Mouse (Mus musculus): ENCODE measurements at regions not wholly inside any gene's neighbourhood (a gene's known extent, or its start where the extent isn't known, plus 50 kb on each side); places are given as distances from the start of the nearest gene placed in this dataset.

- Histone ChIP-seq H3K27me3 (ENCODE audit: control insufficient read depth, insufficient read depth, low read length) (no peaks in the 10 kb centered on the region), H3K4me3 (replicated peaks; ENCODE audit: low read depth, low read length) (no peak overlapping the region), H3K9me3 (ENCODE audit: control insufficient read depth, low read length) (no peaks in the 10 kb centered on the region), H3K27ac (replicated peaks; ENCODE audit: low read depth, low read length) (no peak overlapping the region), H3K4me2 (ENCODE audit: low read length) (no peak overlapping the region), H3K36me3 (ENCODE audit: control insufficient read depth, insufficient read depth, low read length) (no peaks in the 10 kb centered on the region), H3K4me1 (ENCODE audit: control insufficient read depth, insufficient read depth, low read length) (no peaks in the 10 kb centered on the region), H3K9ac (replicated peaks; ENCODE audit: low read length) (no peak overlapping the region)
- 92% methylated on average over 3 of the region's 3 CpGs for WGBS
- DNase-seq (no peak), ATAC-seq (ENCODE audit: low FRiP score, low TSS enrichment) (no peak)
These were observed 118.4 kb upstream of the Paip1 start for GRCm38 (mm10) chr13:119310013-119310412.

- Histone ChIP-seq H3K36me3 (ENCODE audit: control insufficient read depth, insufficient read depth, low read length) (no peaks in the 10 kb centered on the region), H3K4me3 (replicated peaks; ENCODE audit: low read depth, low read length) (no peak overlapping the region), H3K4me2 (ENCODE audit: low read length) (no peak overlapping the region), H3K27ac (replicated peaks; ENCODE audit: low read depth, low read length) (no peak overlapping the region), H3K9me3 (ENCODE audit: control insufficient read depth, low read length) (no peaks in the 10 kb centered on the region), H3K4me1 (ENCODE audit: control insufficient read depth, insufficient read depth, low read length) (no peaks in the 10 kb centered on the region), H3K9ac (replicated peaks; ENCODE audit: low read length) (no peak overlapping the region), H3K27me3 (ENCODE audit: control insufficient read depth, insufficient read depth, low read length) (no peaks in the 10 kb centered on the region)
- WGBS = 77% methylated on average over 3 of the region's 3 CpGs
- DNase-seq (no peak), ATAC-seq (ENCODE audit: low FRiP score, low TSS enrichment) (no peak)
These were observed 114.0 kb upstream of the Paip1 start for GRCm38 (mm10) chr13:119314356-119314755.

- H3K9ac ChIP-seq (replicated peaks; ENCODE audit: low read length) = no peak overlapping the region
- no peak overlapping the region for H3K4me2 ChIP-seq (ENCODE audit: low read length)
- no peaks in the 10 kb centered on the region for H3K4me1 ChIP-seq (ENCODE audit: control insufficient read depth, insufficient read depth, low read length)
- no peak overlapping the region for H3K27ac ChIP-seq (replicated peaks; ENCODE audit: low read depth, low read length)
- peak; percentile 23 for DNase-seq
- H3K36me3 ChIP-seq (ENCODE audit: control insufficient read depth, insufficient read depth, low read length) = no peaks in the 10 kb centered on the region
- H3K27me3 ChIP-seq (ENCODE audit: control insufficient read depth, insufficient read depth, low read length) = no peaks in the 10 kb centered on the region
- no peaks in the 10 kb centered on the region for H3K9me3 ChIP-seq (ENCODE audit: control insufficient read depth, low read length)
- ATAC-seq (ENCODE audit: low FRiP score, low TSS enrichment) = no peak
- H3K4me3 ChIP-seq (replicated peaks; ENCODE audit: low read depth, low read length) = no peak overlapping the region
- WGBS = 100% methylated on average over 1 of the region's 1 CpGs
These were observed 110.0 kb upstream of the Paip1 start for GRCm38 (mm10) chr13:119318358-119318757.

GRCm38 (mm10) chr13:119325510-119325909 is 102.9 kb upstream of the Paip1 start:
- Histone ChIP-seq H3K9me3 (ENCODE audit: control insufficient read depth, low read length) (no peaks in the 10 kb centered on the region), H3K27me3 (ENCODE audit: control insufficient read depth, insufficient read depth, low read length) (no peaks in the 10 kb centered on the region), H3K27ac (replicated peaks; ENCODE audit: low read depth, low read length) (no peak overlapping the region), H3K36me3 (ENCODE audit: control insufficient read depth, insufficient read depth, low read length) (no peaks in the 10 kb centered on the region), H3K4me3 (replicated peaks; ENCODE audit: low read depth, low read length) (no peak overlapping the region), H3K4me1 (ENCODE audit: control insufficient read depth, insufficient read depth, low read length) (no peaks in the 10 kb centered on the region), H3K9ac (replicated peaks; ENCODE audit: low read length) (no peak overlapping the region), H3K4me2 (ENCODE audit: low read length) (no peak overlapping the region)
- ATAC-seq (ENCODE audit: low FRiP score, low TSS enrichment) (no peak), DNase-seq (no peak)
- WGBS = 83% methylated on average over 2 of the region's 2 CpGs

- WGBS = 84% methylated on average over 5 of the region's 5 CpGs
- Histone ChIP-seq H3K4me3 (replicated peaks; ENCODE audit: low read depth, low read length) (no peak overlapping the region), H3K4me1 (ENCODE audit: control insufficient read depth, insufficient read depth, low read length) (no peaks in the 10 kb centered on the region), H3K27ac (replicated peaks; ENCODE audit: low read depth, low read length) (no peak overlapping the region), H3K4me2 (ENCODE audit: low read length) (no peak overlapping the region), H3K27me3 (ENCODE audit: control insufficient read depth, insufficient read depth, low read length) (no peaks in the 10 kb centered on the region), H3K36me3 (ENCODE audit: control insufficient read depth, insufficient read depth, low read length) (no peaks in the 10 kb centered on the region), H3K9me3 (ENCODE audit: control insufficient read depth, low read length) (no peaks in the 10 kb centered on the region), H3K9ac (replicated peaks; ENCODE audit: low read length) (no peak overlapping the region)
- DNase-seq (no peak), ATAC-seq (ENCODE audit: low FRiP score, low TSS enrichment) (no peak)
These were observed 101.3 kb upstream of the Paip1 start for GRCm38 (mm10) chr13:119326877-119327625.

- Histone ChIP-seq H3K27me3 (ENCODE audit: control insufficient read depth, insufficient read depth, low read length) (no peaks in the 10 kb centered on the region), H3K4me3 (replicated peaks; ENCODE audit: low read depth, low read length) (no peak overlapping the region), H3K9me3 (ENCODE audit: control insufficient read depth, low read length) (no peaks in the 10 kb centered on the region), H3K4me2 (ENCODE audit: low read length) (no peak overlapping the region), H3K9ac (replicated peaks; ENCODE audit: low read length) (no peak overlapping the region), H3K4me1 (ENCODE audit: control insufficient read depth, insufficient read depth, low read length) (no peaks in the 10 kb centered on the region), H3K36me3 (ENCODE audit: control insufficient read depth, insufficient read depth, low read length) (no peaks in the 10 kb centered on the region), H3K27ac (replicated peaks; ENCODE audit: low read depth, low read length) (no peak overlapping the region)
- no peak for ATAC-seq (ENCODE audit: low FRiP score, low TSS enrichment)
- no peak for DNase-seq
- 97% methylated on average over 4 of the region's 4 CpGs for WGBS
These were observed 99.7 kb upstream of the Paip1 start for GRCm38 (mm10) chr13:119328731-119329130.

GRCm38 (mm10) chr13:119331815-119332214 is 96.6 kb upstream of the Paip1 start:
- H3K9ac ChIP-seq (replicated peaks; ENCODE audit: low read length) = no peak overlapping the region
- WGBS = 96% methylated on average over 3 of the region's 3 CpGs
- no peaks in the 10 kb centered on the region for H3K27me3 ChIP-seq (ENCODE audit: control insufficient read depth, insufficient read depth, low read length)
- no peak overlapping the region for H3K4me3 ChIP-seq (replicated peaks; ENCODE audit: low read depth, low read length)
- no peak for ATAC-seq (ENCODE audit: low FRiP score, low TSS enrichment)
- H3K9me3 ChIP-seq (ENCODE audit: control insufficient read depth, low read length) = no peaks in the 10 kb centered on the region
- H3K27ac ChIP-seq (replicated peaks; ENCODE audit: low read depth, low read length) = no peak overlapping the region
- H3K4me1 ChIP-seq (ENCODE audit: control insufficient read depth, insufficient read depth, low read length) = no peaks in the 10 kb centered on the region
- peaks cover 23% of the 10 kb centered on the region for H3K36me3 ChIP-seq (ENCODE audit: control insufficient read depth, insufficient read depth, low read length)
- H3K4me2 ChIP-seq (ENCODE audit: low read length) = no peak overlapping the region
- no peak for DNase-seq

- peaks cover 36% of the 10 kb centered on the region for H3K36me3 ChIP-seq (ENCODE audit: control insufficient read depth, insufficient read depth, low read length)
- DNase-seq = no peak
- H3K4me1 ChIP-seq (ENCODE audit: control insufficient read depth, insufficient read depth, low read length) = no peaks in the 10 kb centered on the region
- H3K27ac ChIP-seq (replicated peaks; ENCODE audit: low read depth, low read length) = no peak overlapping the region
- WGBS = 76% methylated on average over 6 of the region's 6 CpGs
- no peaks in the 10 kb centered on the region for H3K27me3 ChIP-seq (ENCODE audit: control insufficient read depth, insufficient read depth, low read length)
- H3K9me3 ChIP-seq (ENCODE audit: control insufficient read depth, low read length) = no peaks in the 10 kb centered on the region
- H3K4me2 ChIP-seq (ENCODE audit: low read length) = no peak overlapping the region
- no peak overlapping the region for H3K9ac ChIP-seq (replicated peaks; ENCODE audit: low read length)
- H3K4me3 ChIP-seq (replicated peaks; ENCODE audit: low read depth, low read length) = no peak overlapping the region
- ATAC-seq (ENCODE audit: low FRiP score, low TSS enrichment) = no peak
These were observed 94.5 kb upstream of the Paip1 start for GRCm38 (mm10) chr13:119333915-119334314.

- Histone ChIP-seq H3K9ac (replicated peaks; ENCODE audit: low read length) (no peak overlapping the region), H3K36me3 (ENCODE audit: control insufficient read depth, insufficient read depth, low read length) (peaks cover 36% of the 10 kb centered on the region), H3K27ac (replicated peaks; ENCODE audit: low read depth, low read length) (no peak overlapping the region), H3K27me3 (ENCODE audit: control insufficient read depth, insufficient read depth, low read length) (no peaks in the 10 kb centered on the region), H3K4me2 (ENCODE audit: low read length) (no peak overlapping the region), H3K4me3 (replicated peaks; ENCODE audit: low read depth, low read length) (no peak overlapping the region), H3K4me1 (ENCODE audit: control insufficient read depth, insufficient read depth, low read length) (no peaks in the 10 kb centered on the region), H3K9me3 (ENCODE audit: control insufficient read depth, low read length) (no peaks in the 10 kb centered on the region)
- ATAC-seq (ENCODE audit: low FRiP score, low TSS enrichment) = no peak
- 86% methylated on average over 5 of the region's 5 CpGs for WGBS
- DNase-seq = peak; percentile 7
These were observed 90.5 kb upstream of the Paip1 start for GRCm38 (mm10) chr13:119337861-119338260.
